ENCODE assay signal across 19 mouse cellular contexts in the genomic region with DNA sequence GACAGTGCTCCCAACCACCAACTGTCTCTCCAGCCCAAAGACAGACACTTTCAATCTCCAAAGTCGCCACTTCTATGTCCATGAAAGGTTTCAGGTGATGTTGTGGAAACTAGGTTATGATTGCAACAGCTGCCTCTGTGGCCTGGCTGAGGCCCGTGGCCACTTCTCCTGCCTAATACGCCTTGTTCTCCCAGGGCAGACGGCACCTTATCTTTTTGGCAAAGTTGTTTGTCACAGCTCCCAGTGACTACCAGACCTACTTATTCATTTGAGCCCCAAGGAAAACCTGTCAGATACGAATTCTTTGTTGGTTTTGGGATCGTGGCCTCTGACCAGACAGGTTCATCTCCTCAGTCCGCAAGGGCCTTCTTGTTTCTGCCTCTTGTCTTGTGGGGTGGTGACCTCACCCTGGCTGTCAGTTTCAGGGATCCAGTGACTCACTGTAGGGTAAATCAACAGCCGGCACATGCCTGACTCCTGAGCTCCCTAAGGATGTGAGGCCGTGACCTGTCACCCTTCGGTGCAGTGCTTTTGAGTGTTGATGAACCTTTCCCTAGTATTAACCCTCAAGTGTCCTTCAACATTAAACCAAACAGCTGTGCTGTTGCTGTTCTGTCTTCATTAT. TPM values are rescaled to one million over a fixed set of nuclear protein-coding genes. Genes with fewer than 3 reads are reported as not detected.
"Had no signal": no experiment of that assay in that cellular context is flagged by ENCODE, and none has a peak within 500 bp of the region (broad histone marks: within the 10 kb centered on the region; RNA-seq: fewer than 3 reads in every experiment).

No protein-coding gene starts in this region.

- H3K27ac ChIP-seq: left cerebral cortex, adult 2 months; limb, embryonic 15.5 days; liver, embryonic 12.5 days; midbrain, embryonic 10.5 days; neural tube, embryonic 15.5 days; stomach, postnatal 0 days had no signal

- H3K4me1 ChIP-seq: limb, embryonic 15.5 days; liver, embryonic 12.5 days; midbrain, embryonic 10.5 days; neural tube, embryonic 15.5 days had no signal

- H3K9ac ChIP-seq: limb, embryonic 15.5 days; liver, embryonic 12.5 days; lung, embryonic 14.5 days; neural tube, embryonic 15.5 days had no signal

- H3K36me3 ChIP-seq: limb, embryonic 15.5 days; liver, embryonic 12.5 days; midbrain, embryonic 10.5 days; neural tube, embryonic 15.5 days had no signal

- DNase-seq: kidney, postnatal 14 days; lung, embryonic 14.5 days; lung, postnatal 10 days; lung, postnatal 4 days; midbrain, embryonic 14.5 days; right cerebral cortex, adult 18-20 months; thymus, adult 18-20 months; thymus, postnatal 14 days had no signal

- H3K4me3 ChIP-seq: left cerebral cortex, adult 2 months; limb, embryonic 15.5 days; liver, embryonic 12.5 days; midbrain, embryonic 10.5 days; myocyte; neural tube, embryonic 15.5 days had no signal

- H3K27me3 ChIP-seq: limb, embryonic 15.5 days; neural tube, embryonic 15.5 days had no signal

RNA-seq across cellular contexts. Expression of gene Rnf39, which starts 15.1 kb away (rescaled TPM):
- total RNA-seq: megakaryocyte, adult 5-6 weeks had no signal
- polyA plus RNA-seq: liver, embryonic 12.5 days had no signal

RNA-seq across cellular contexts. Expression of gene Trim31, which starts 29.7 kb away (rescaled TPM):
- total RNA-seq: left cerebral cortex, adult 2 months; left cerebral cortex, postnatal 25 days; megakaryocyte, adult 5-6 weeks had no signal
- polyA plus RNA-seq: limb, embryonic 11.5 days; limb, embryonic 15.5 days; liver, embryonic 12.5 days; midbrain, embryonic 10.5 days; midbrain, embryonic 14.5 days; myocyte; neural tube, embryonic 11.5 days; neural tube, embryonic 15.5 days had no signal
